Mouse (Mus musculus): ENCODE data around the gene Cacna2d3. TPM values are rescaled to one million over a fixed set of nuclear protein-coding genes. Genes with fewer than 3 reads are reported as not detected.

The Cacna2d3 gene
- polyA plus RNA-seq, 1 experiment from 2014 or later, result 0.99 TPM

DNA sequence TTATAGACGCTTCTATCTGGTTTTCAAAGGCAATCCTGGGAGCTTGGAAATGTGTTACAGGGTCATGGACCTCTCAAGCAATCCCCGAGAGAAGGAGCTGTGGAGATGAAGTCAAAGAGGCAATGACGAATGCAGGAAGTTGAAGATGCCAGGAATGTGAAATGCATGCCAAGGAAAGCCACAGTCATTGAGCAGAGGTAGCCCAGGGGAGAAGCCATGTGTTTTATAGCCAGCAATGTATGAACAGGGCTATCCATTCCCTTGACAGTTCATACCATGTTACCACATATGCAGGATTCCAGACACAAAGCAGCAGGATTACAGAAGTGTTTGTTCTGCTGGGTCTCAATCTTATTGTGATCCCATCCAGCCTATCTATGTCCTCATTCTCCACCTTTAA lies 359.2 kb downstream of the Cacna2d3 start:
- no peak for ATAC-seq
- no peaks in the 10 kb centered on the region for H3K27me3 ChIP-seq (replicated peaks; ENCODE audit: control insufficient read depth, insufficient read depth, low read length)
- H3K4me2 ChIP-seq (replicated peaks; ENCODE audit: low read depth), result no peak overlapping the region
- H3K9me3 ChIP-seq (ENCODE audit: control insufficient read depth), result no peaks in the 10 kb centered on the region
- H3K27ac ChIP-seq (ENCODE audit: low read depth, low read length), result no peak overlapping the region
- no peaks in the 10 kb centered on the region for H3K36me3 ChIP-seq (ENCODE audit: control insufficient read depth, insufficient read depth)
- H3K4me3 ChIP-seq (ENCODE audit: low read depth, low read length), result no peak overlapping the region
- TF ChIP-seq CTCF (IDR thresholded peaks at IDR 0.05; ENCODE audit: low read depth), result no peak
- H3K4me1 ChIP-seq (replicated peaks; ENCODE audit: control insufficient read depth, insufficient read depth, low read length), result no peaks in the 10 kb centered on the region
- no peak overlapping the region for H3K9ac ChIP-seq (ENCODE audit: low read depth, low read length)
- 54% methylated on average over 3 of the region's 3 CpGs for WGBS

DNA sequence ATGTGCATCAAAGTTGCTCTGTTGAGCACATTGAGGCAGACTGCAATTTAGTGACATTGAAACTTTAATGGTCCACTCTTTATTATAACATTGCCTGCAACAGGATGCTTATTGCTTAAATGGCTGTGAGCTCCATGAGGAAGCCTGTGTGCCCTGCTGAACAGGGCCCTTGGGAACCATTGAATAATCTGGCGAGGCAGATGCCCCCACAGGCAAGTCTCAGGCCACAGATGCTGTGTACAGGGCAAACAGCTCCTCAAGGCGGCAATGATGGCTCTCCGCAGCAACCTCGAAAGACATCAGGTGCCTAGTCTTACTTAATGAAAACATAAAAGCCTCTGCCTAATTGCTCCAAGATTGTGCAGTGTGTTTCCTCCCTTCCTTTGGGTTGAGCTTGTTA lies 371.0 kb downstream of the Cacna2d3 start:
- 85% methylated on average over 4 of the region's 4 CpGs for WGBS
- no peak for ATAC-seq
- no peak overlapping the region for H3K4me3 ChIP-seq (ENCODE audit: low read depth, low read length)
- H3K4me2 ChIP-seq (replicated peaks; ENCODE audit: low read depth), result no peak overlapping the region
- H3K36me3 ChIP-seq (ENCODE audit: control insufficient read depth, insufficient read depth), result no peaks in the 10 kb centered on the region
- no peak for TF ChIP-seq CTCF (IDR thresholded peaks at IDR 0.05; ENCODE audit: low read depth)
- no peak overlapping the region for H3K27ac ChIP-seq (ENCODE audit: low read depth, low read length)
- H3K4me1 ChIP-seq (replicated peaks; ENCODE audit: control insufficient read depth, insufficient read depth, low read length), result no peaks in the 10 kb centered on the region
- H3K9me3 ChIP-seq (ENCODE audit: control insufficient read depth), result no peaks in the 10 kb centered on the region
- no peak overlapping the region for H3K9ac ChIP-seq (ENCODE audit: low read depth, low read length)
- no peaks in the 10 kb centered on the region for H3K27me3 ChIP-seq (replicated peaks; ENCODE audit: control insufficient read depth, insufficient read depth, low read length)

- H3K4me3 ChIP-seq (ENCODE audit: low read depth, low read length), result no peak overlapping the region
- no peak for ATAC-seq
- no peaks in the 10 kb centered on the region for H3K9me3 ChIP-seq (ENCODE audit: control insufficient read depth)
- TF ChIP-seq CTCF (IDR thresholded peaks at IDR 0.05; ENCODE audit: low read depth), result no peak
- 91% methylated on average over 6 of the region's 6 CpGs for WGBS
- H3K27ac ChIP-seq (ENCODE audit: low read depth, low read length), result no peak overlapping the region
- no peaks in the 10 kb centered on the region for H3K27me3 ChIP-seq (replicated peaks; ENCODE audit: control insufficient read depth, insufficient read depth, low read length)
- H3K36me3 ChIP-seq (ENCODE audit: control insufficient read depth, insufficient read depth), result no peaks in the 10 kb centered on the region
- no peak overlapping the region for H3K9ac ChIP-seq (ENCODE audit: low read depth, low read length)
- H3K4me1 ChIP-seq (replicated peaks; ENCODE audit: control insufficient read depth, insufficient read depth, low read length), result no peaks in the 10 kb centered on the region
- H3K4me2 ChIP-seq (replicated peaks; ENCODE audit: low read depth), result no peak overlapping the region
Observed at GRCm38 (mm10) chr14:29341581-29341980, 380.1 kb downstream of the Cacna2d3 start.

DNA sequence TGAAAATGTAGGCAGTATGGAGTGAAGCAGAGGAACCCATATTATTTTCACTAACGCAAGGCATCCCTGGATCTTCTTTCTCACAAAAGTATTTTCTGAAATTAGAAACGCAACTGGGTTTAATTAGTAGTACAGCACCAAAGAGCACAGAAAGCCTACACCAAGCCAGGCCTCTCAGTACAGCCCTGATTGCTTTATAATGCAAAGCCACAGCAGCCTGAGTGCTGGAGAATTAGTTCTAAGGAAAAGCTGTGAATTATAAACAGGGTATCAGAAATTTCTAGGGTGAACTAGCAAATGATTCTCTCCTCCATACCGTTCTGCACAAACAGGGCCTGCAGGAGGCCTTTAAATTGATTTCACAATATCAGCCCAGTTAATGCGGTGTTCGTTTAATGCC lies 380.9 kb downstream of the Cacna2d3 start:
- TF ChIP-seq CTCF (IDR thresholded peaks at IDR 0.05; ENCODE audit: low read depth), result no peak
- no peak overlapping the region for H3K27ac ChIP-seq (ENCODE audit: low read depth, low read length)
- no peaks in the 10 kb centered on the region for H3K9me3 ChIP-seq (ENCODE audit: control insufficient read depth)
- H3K27me3 ChIP-seq (replicated peaks; ENCODE audit: control insufficient read depth, insufficient read depth, low read length), result no peaks in the 10 kb centered on the region
- H3K4me1 ChIP-seq (replicated peaks; ENCODE audit: control insufficient read depth, insufficient read depth, low read length), result no peaks in the 10 kb centered on the region
- H3K4me3 ChIP-seq (ENCODE audit: low read depth, low read length), result no peak overlapping the region
- H3K36me3 ChIP-seq (ENCODE audit: control insufficient read depth, insufficient read depth), result no peaks in the 10 kb centered on the region
- no peak overlapping the region for H3K4me2 ChIP-seq (replicated peaks; ENCODE audit: low read depth)
- WGBS, result 85% methylated on average over 5 of the region's 5 CpGs
- no peak for ATAC-seq
- no peak overlapping the region for H3K9ac ChIP-seq (ENCODE audit: low read depth, low read length)

- WGBS, result 71% methylated on average over 5 of the region's 5 CpGs
- Histone ChIP-seq H3K9ac (ENCODE audit: low read depth, low read length) (no peak overlapping the region), H3K9me3 (ENCODE audit: control insufficient read depth) (no peaks in the 10 kb centered on the region), H3K27me3 (replicated peaks; ENCODE audit: control insufficient read depth, insufficient read depth, low read length) (no peaks in the 10 kb centered on the region), H3K4me3 (ENCODE audit: low read depth, low read length) (no peak overlapping the region), H3K4me1 (replicated peaks; ENCODE audit: control insufficient read depth, insufficient read depth, low read length) (no peaks in the 10 kb centered on the region), H3K27ac (ENCODE audit: low read depth, low read length) (no peak overlapping the region), H3K36me3 (ENCODE audit: control insufficient read depth, insufficient read depth) (no peaks in the 10 kb centered on the region), H3K4me2 (replicated peaks; ENCODE audit: low read depth) (no peak overlapping the region)
- ATAC-seq, result no peak
- no peak for TF ChIP-seq CTCF (IDR thresholded peaks at IDR 0.05; ENCODE audit: low read depth)
Observed at GRCm38 (mm10) chr14:29334897-29335296, 386.8 kb downstream of the Cacna2d3 start.

DNA sequence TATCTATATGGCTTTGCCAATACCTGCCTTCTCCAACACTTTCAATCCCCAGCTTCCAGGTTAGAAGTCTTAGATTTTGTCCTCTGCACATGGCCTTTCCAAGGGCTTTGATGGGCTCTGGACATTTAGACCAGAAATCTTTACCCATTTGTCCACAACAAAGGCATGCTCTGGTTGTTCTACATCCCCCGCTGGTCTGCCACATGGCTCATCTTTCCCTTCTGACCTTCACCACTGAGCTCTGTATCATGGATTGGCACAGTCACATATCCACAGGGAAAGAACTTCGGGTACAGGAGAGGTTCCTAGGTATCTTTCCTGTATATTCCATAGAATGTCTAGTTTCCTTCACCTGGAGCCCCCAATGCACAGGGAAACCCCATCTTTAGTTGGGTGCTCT lies 387.4 kb downstream of the Cacna2d3 start:
- Histone ChIP-seq H3K4me1 (replicated peaks; ENCODE audit: control insufficient read depth, insufficient read depth, low read length) (no peaks in the 10 kb centered on the region), H3K4me2 (replicated peaks; ENCODE audit: low read depth) (no peak overlapping the region), H3K36me3 (ENCODE audit: control insufficient read depth, insufficient read depth) (no peaks in the 10 kb centered on the region), H3K4me3 (ENCODE audit: low read depth, low read length) (no peak overlapping the region), H3K9ac (ENCODE audit: low read depth, low read length) (no peak overlapping the region), H3K27me3 (replicated peaks; ENCODE audit: control insufficient read depth, insufficient read depth, low read length) (no peaks in the 10 kb centered on the region), H3K27ac (ENCODE audit: low read depth, low read length) (no peak overlapping the region), H3K9me3 (ENCODE audit: control insufficient read depth) (no peaks in the 10 kb centered on the region)
- TF ChIP-seq CTCF (IDR thresholded peaks at IDR 0.05; ENCODE audit: low read depth), result no peak
- ATAC-seq, result no peak
- WGBS, result 77% methylated on average over 2 of the region's 2 CpGs

GRCm38 (mm10) chr14:29324430-29324782 lies 397.3 kb downstream of the Cacna2d3 start:
- WGBS, result 92% methylated on average over 5 of the region's 5 CpGs
- H3K9me3 ChIP-seq (ENCODE audit: control insufficient read depth), result no peaks in the 10 kb centered on the region

More at GRCm38 (mm10) chr14:29324430-29324782, 397.3 kb downstream of the Cacna2d3 start:
- no peaks in the 10 kb centered on the region for H3K4me1 ChIP-seq (replicated peaks; ENCODE audit: control insufficient read depth, insufficient read depth, low read length)
- H3K36me3 ChIP-seq (ENCODE audit: control insufficient read depth, insufficient read depth), result no peaks in the 10 kb centered on the region
- TF ChIP-seq CTCF (IDR thresholded peaks at IDR 0.05; ENCODE audit: low read depth), result no peak
- no peak overlapping the region for H3K4me2 ChIP-seq (replicated peaks; ENCODE audit: low read depth)
- no peak overlapping the region for H3K4me3 ChIP-seq (ENCODE audit: low read depth, low read length)
- no peak overlapping the region for H3K9ac ChIP-seq (ENCODE audit: low read depth, low read length)
- ATAC-seq, result no peak
- H3K27me3 ChIP-seq (replicated peaks; ENCODE audit: control insufficient read depth, insufficient read depth, low read length), result no peaks in the 10 kb centered on the region
- H3K27ac ChIP-seq (ENCODE audit: low read depth, low read length), result no peak overlapping the region
